Mouse (Mus musculus) gastrocnemius, postnatal 36 days (tissue): Measurements from ENCODE around the gene Luzp1. TPM values are rescaled to one million over a fixed set of nuclear protein-coding genes. Genes with fewer than 3 reads are reported as not detected.

Experiments used
- DNase-seq, 2 experiments: peaks; one replicate each; pipeline ENCODE4 v3.0.0; 2022
- intact Hi-C: fragments of 180-260 bp; cut with DNase I; formaldehyde crosslinking; loops from one replicate; pipeline ENCODE4 v1.15.1; 2025
- total RNA-seq, 2 experiments: library from RNA; stranded (reverse); gene quantifications; 2 replicates each; pipeline ENCODE4 v1.2.3; 2021

Luzp1 gene
- total RNA-seq, 2 experiments from 2014 or later: 12.6 to 13.1 TPM

DNA sequence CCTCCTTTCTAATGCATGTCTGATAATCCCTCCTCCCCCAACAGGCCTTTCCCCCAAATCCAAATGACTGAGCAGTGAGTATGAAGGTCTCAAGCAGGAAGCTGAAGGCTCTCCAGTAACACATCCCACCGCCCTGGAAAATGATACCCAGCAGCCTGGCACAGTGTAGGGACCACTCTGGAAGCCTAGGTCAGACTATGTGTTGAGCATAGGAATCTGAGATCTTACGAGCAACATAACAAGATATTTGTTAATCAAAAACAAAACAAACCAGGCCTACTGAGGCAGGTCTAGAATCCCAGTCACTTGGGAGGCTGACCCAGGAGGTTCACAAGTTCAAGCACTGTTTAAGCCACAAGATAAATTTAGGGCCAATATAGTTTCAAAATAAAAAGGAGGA lies 131.0 kb downstream of the Luzp1 start:
- no peak for DNase-seq
- intact Hi-C loops: loop anchor here (5.0 kb wide), 1 partner anchor 128 kb away; no protein-coding TSS in a partner anchor

DNA sequence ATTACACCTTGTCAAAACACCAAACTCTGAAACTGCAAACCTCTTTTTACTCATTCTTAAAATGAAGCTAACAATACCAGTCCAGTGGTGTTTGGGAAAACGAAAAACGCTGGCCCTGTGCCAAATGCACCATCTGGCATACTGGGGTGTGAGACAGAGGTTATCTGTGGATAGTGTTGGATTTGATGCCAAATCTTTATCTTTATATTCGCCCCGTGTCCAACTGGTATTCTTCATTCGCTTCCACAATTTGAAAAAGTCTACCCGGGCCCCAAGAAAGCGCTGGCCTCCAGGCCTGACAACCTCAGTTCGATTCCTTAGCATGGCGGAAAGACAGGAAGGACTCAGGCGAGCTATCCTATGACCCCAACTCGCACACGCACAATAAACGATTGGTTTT lies 131.9 kb downstream of the Luzp1 start:
- intact Hi-C loops: loop anchor here (5.0 kb wide), 1 partner anchor 129 kb away; no protein-coding TSS in a partner anchor
- DNase-seq: peak; percentile 23 to 31

DNA sequence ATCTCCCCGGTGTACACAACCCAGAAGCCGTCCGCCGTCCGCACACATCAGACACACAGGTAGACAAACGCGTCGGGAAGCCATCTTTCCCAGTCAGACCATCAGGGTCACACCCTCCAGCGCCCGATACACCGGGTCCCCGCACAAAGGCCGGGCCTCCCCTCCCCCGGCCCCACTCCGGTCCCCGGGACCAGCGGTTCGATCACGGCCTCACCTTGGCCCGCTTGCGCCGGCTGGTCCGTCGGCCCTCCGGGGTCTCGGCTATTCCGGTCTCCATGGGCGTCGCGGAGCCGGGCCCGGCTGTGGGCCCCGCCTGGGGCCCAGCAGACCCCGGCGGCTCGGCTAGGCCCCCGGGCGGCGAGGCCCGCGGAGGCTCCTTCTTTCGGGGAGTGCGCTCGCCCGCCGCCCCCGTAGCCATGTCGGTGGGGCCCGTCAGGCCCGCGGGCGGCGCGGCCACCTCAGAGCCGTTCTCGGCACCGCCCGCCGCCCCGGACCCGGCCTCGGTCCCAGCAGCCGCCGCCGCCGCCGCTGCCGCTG lies 132.5 kb downstream of the Luzp1 start:
- intact Hi-C loops: loop anchor here (5.0 kb wide), 1 partner anchor 130 kb away; no protein-coding TSS in a partner anchor
- DNase-seq: peak in 1 of 2 experiments; percentile 55

DNA sequence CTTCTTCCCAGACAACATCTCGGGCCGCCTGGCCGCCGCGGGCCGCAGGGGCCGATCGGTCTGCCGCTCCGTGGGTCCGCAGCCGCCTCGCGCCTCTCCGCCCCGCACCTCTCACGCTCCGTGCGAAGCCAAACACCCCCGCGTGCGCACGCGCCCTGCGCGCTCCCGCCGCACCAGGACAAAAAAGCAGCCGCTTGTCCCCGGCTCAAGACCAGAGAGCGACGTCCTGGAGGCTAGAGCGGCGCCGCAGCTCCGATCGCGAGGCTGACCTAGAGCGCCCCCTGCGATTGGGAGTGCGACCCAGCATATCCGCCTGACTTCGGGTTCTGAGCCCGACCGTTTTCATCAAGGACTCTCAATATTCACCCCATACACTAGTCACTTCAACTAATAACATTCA lies 133.0 kb downstream of the Luzp1 start, which contains the start of gene Kdm1a:
Gene Kdm1a (minus strand): TSS at position 156 of the 400 bp plus-strand sequence.
- peak; percentile 92 to 95 for DNase-seq
- intact Hi-C loops: loop anchor here (5.0 kb wide), 1 partner anchor 130 kb away; no protein-coding TSS in a partner anchor

Other genes starting within 250 kb of the Luzp1 start
- 100 to 1,000 TPM; 272 to 347 TPM for gene Tcea3, start 222.0 kb upstream of the Luzp1 start, total RNA-seq
- gene Zfp46, start 185.1 kb upstream of the Luzp1 start, total RNA-seq: 10 to 100 TPM; 19.7 to 22.4 TPM
- 10 to 100 TPM; 16.4 to 21.1 TPM for gene Hnrnpr, start 158.8 kb upstream of the Luzp1 start, total RNA-seq
- not detected for gene Htr1d, start 46.2 kb upstream of the Luzp1 start, total RNA-seq
- gene 6030445D17Rik, start 7.5 kb upstream of the Luzp1 start, total RNA-seq: under 1 TPM; 0.15 to 0.38 TPM
- 10 to 100 TPM; 14.7 to 20.4 TPM for gene Kdm1a, start 133.0 kb downstream of the Luzp1 start, total RNA-seq
- not detected for gene Tex46, start 140.7 kb downstream of the Luzp1 start, total RNA-seq
- gene Lactbl1, start 152.9 kb downstream of the Luzp1 start, total RNA-seq: not detected